Mouse (Mus musculus): ENCODE data around the gene Qrich1. TPM values are rescaled to one million over a fixed set of nuclear protein-coding genes. Genes with fewer than 3 reads are reported as not detected.
A peak's percentile ranks its signal among the peaks of the same experiment; 100 is the strongest.

The Qrich1 gene
- total and polyA plus RNA-seq, 2 experiments = 43.0 to 54.9 TPM

DNA sequence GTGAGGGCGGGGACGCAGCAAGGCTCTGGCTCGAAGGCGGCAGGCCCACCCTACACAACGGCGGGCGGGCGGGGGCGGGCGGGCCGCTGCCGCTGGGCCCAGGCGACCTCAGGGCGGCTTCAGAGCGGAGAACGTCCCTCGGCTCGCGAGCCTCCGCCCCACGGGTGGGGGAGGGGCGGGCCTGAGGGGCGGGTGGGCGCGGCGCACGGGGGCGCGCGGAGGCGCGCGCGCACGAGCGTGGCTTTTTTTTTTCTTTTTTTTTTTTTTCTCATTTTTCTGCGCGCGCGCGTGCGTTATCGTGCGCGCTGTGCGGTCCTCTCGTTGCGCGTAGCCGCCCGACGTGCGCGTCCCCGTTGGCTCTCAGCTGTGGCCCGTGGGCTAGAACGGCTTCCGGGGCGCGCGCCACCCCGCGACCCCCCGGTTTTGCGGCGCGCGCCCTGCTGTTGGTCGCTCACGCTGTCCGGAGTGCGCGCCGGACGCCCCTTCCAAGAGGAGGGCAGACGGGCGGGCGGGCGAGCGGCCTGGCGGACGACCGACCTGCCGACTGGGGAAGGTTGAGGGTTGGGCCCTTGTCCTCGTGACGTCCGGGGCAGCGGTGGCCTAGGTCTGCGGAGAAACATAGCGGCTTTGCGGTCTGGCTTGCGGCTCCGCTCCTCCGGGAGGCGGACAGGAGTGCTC is 786 bp downstream of the Qrich1 start:
- Histone ChIP-seq H3K79me2 (ENCODE audit: control insufficient read depth, insufficient read depth, low read length) (peaks cover 13% of the 10 kb centered on the region; the same call in 1 of the 2 replicates), H3K4me1 (ENCODE audit: control insufficient read depth, insufficient read depth, low read length) (peaks cover 4% of the 10 kb centered on the region; the same call in 1 of the 2 replicates), H3K36me3 (ENCODE audit: control insufficient read depth, insufficient read depth, low read length) (peaks cover 15% of the 10 kb centered on the region), H3K4me3 (ENCODE audit: insufficient read depth, low read depth, low read length) (peak overlapping the region; percentile 81), H3K27ac (replicated peaks; ENCODE audit: insufficient read depth, low read depth, low read length) (peak overlapping the region; percentile 87), H3K9ac (ENCODE audit: low read depth, low read length) (peak overlapping the region; percentile 94), H3K27me3 (ENCODE audit: control insufficient read depth, insufficient read depth, low read length) (no peaks in the 10 kb centered on the region)
- peak; percentile 54 for DNase-seq (ENCODE audit: extremely low read depth, low read depth, low spot score)
- WGBS = under 1% methylated on average over 77 of the region's 95 CpGs
- TF ChIP-seq CTCF (IDR thresholded peaks at IDR 0.05; ENCODE audit: low read depth, low read length) (no peak), POLR2A (IDR thresholded peaks at IDR 0.05; ENCODE audit: extremely low read depth, insufficient read depth, low read length) (0 out of 2 replicates have a peak, but pooled peaks have one; percentile 8)

DNA sequence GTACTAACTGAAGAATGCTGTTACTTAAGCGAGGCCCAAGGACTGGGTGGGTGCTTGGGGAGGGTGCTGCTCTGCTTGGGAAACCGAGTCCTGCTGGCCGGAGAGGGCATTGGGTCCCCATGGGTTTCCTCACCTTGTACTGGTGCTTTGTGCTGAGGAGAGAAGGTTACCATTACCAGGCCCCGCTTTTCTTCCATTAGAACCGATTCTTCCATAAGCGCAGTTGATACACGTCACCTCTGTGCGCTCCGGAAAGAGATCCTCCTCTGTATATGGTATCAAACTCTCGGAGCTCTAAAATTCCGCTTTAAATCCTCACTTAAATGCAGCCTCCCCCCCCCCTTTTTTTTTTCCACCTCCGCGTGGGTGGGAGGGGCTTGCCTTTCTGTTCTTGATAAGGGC is 1.3 kb downstream of the Qrich1 start:
- Histone ChIP-seq H3K9ac (ENCODE audit: low read depth, low read length) (peak overlapping the region; percentile 94), H3K27ac (replicated peaks; ENCODE audit: insufficient read depth, low read depth, low read length) (peak overlapping the region; percentile 80), H3K27me3 (ENCODE audit: control insufficient read depth, insufficient read depth, low read length) (no peaks in the 10 kb centered on the region), H3K79me2 (ENCODE audit: control insufficient read depth, insufficient read depth, low read length) (peaks cover 13% of the 10 kb centered on the region; the same call in 1 of the 2 replicates), H3K4me1 (ENCODE audit: control insufficient read depth, insufficient read depth, low read length) (peaks cover 4% of the 10 kb centered on the region; the same call in 1 of the 2 replicates), H3K36me3 (ENCODE audit: control insufficient read depth, insufficient read depth, low read length) (peaks cover 15% of the 10 kb centered on the region), H3K4me3 (ENCODE audit: insufficient read depth, low read depth, low read length) (peak overlapping the region; percentile 81)
- peak; percentile 57 for DNase-seq (ENCODE audit: extremely low read depth, low read depth, low spot score)
- TF ChIP-seq CTCF (IDR thresholded peaks at IDR 0.05; ENCODE audit: low read depth, low read length) (no peak), POLR2A (IDR thresholded peaks at IDR 0.05; ENCODE audit: extremely low read depth, insufficient read depth, low read length) (no peak)
- WGBS = under 1% methylated on average over 13 of the region's 13 CpGs

DNA sequence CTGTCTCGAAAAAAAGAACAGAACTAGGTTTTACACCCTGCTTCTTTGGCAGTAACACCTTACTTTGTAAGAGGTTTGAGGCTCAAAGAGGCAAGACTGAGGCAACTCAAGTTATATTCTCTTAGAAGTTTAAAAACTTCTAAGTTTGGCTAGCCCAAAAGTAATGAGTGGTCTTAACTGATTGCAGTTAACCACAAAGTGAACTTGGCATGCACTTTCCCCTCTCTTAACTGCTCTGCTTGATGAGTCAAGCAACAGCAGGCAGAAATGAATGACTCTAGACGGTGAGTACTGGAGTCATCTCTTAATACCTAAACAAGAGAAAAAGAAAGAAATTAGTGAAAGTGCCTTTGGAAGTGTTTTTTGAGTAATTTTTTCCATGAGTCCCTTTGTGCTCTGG is 5.0 kb downstream of the Qrich1 start:
- no peak for DNase-seq (ENCODE audit: extremely low read depth, low read depth, low spot score)
- Histone ChIP-seq H3K27ac (replicated peaks; ENCODE audit: insufficient read depth, low read depth, low read length) (no peak overlapping the region), H3K4me3 (ENCODE audit: insufficient read depth, low read depth, low read length) (no peak overlapping the region), H3K4me1 (ENCODE audit: control insufficient read depth, insufficient read depth, low read length) (peaks cover 7% of the 10 kb centered on the region; the same call in 1 of the 2 replicates), H3K36me3 (ENCODE audit: control insufficient read depth, insufficient read depth, low read length) (peaks cover 7% of the 10 kb centered on the region; the same call in 1 of the 2 replicates), H3K79me2 (ENCODE audit: control insufficient read depth, insufficient read depth, low read length) (peaks cover 26% of the 10 kb centered on the region; the same call in 1 of the 2 replicates), H3K27me3 (ENCODE audit: control insufficient read depth, insufficient read depth, low read length) (no peaks in the 10 kb centered on the region), H3K9ac (ENCODE audit: low read depth, low read length) (no peak overlapping the region)
- 59% methylated on average over 2 of the region's 2 CpGs for WGBS
- TF ChIP-seq CTCF (IDR thresholded peaks at IDR 0.05; ENCODE audit: low read depth, low read length) = no peak
- no peak for TF ChIP-seq POLR2A (IDR thresholded peaks at IDR 0.05; ENCODE audit: extremely low read depth, insufficient read depth, low read length)

DNA sequence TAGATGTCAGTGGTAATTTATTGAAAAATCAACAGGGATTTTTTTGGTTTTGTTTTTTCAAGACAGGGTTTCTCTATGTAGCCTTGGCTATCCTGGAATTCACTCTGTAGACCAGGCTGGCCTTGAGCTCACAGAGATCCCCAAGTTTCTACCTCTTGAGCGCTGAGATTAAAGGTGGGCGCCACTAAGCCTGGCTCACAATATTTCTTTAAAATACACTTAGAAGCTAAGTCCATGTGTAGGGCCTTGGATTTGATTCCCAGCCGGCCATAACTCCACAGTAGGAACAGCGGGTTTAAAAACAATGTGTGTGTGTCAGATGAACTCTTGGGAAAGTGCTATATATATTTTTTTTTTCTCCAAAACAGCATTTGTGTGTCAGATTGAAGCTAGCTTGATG is 6.7 kb downstream of the Qrich1 start:
- WGBS = 99% methylated on average over 4 of the region's 4 CpGs
- TF ChIP-seq POLR2A (IDR thresholded peaks at IDR 0.05; ENCODE audit: extremely low read depth, insufficient read depth, low read length) = no peak
- TF ChIP-seq CTCF (IDR thresholded peaks at IDR 0.05; ENCODE audit: low read depth, low read length) = no peak
- Histone ChIP-seq H3K4me1 (ENCODE audit: control insufficient read depth, insufficient read depth, low read length) (peaks cover 7% of the 10 kb centered on the region; the same call in 1 of the 2 replicates), H3K4me3 (ENCODE audit: insufficient read depth, low read depth, low read length) (no peak overlapping the region), H3K27ac (replicated peaks; ENCODE audit: insufficient read depth, low read depth, low read length) (no peak overlapping the region), H3K27me3 (ENCODE audit: control insufficient read depth, insufficient read depth, low read length) (no peaks in the 10 kb centered on the region), H3K79me2 (ENCODE audit: control insufficient read depth, insufficient read depth, low read length) (peaks cover 29% of the 10 kb centered on the region; the same call in 1 of the 2 replicates), H3K9ac (ENCODE audit: low read depth, low read length) (no peak overlapping the region), H3K36me3 (ENCODE audit: control insufficient read depth, insufficient read depth, low read length) (peaks cover 9% of the 10 kb centered on the region)
- no peak for DNase-seq (ENCODE audit: extremely low read depth, low read depth, low spot score)

DNA sequence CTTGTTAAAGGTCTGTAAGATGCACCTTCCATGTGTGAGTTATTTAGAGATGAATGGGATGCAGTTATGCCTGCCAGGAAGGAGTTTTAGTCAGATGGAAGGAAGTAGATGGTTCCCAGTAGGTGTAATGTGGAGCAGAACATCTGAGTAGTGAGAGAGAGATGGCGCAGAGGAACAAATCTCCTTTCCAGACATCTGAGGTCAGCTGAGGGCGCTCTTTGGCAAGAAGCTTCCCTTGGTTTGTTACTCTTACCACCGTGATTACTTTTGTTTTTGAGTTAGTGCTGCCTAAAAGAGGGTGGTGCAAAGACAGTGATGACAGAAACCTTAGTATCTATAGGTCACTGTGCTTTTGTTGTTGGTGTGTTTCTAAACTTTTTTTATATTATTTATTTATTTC is 8.8 kb downstream of the Qrich1 start:
- no peak overlapping the region for H3K27ac ChIP-seq (replicated peaks; ENCODE audit: insufficient read depth, low read depth, low read length)
- peaks cover 22% of the 10 kb centered on the region; the same call in 1 of the 2 replicates for H3K79me2 ChIP-seq (ENCODE audit: control insufficient read depth, insufficient read depth, low read length)
- no peak for DNase-seq (ENCODE audit: extremely low read depth, low read depth, low spot score)
- H3K9ac ChIP-seq (ENCODE audit: low read depth, low read length) = no peak overlapping the region
- no peak overlapping the region for H3K4me3 ChIP-seq (ENCODE audit: insufficient read depth, low read depth, low read length)
- peaks cover 4% of the 10 kb centered on the region; the same call in 1 of the 2 replicates for H3K4me1 ChIP-seq (ENCODE audit: control insufficient read depth, insufficient read depth, low read length)
- TF ChIP-seq POLR2A (IDR thresholded peaks at IDR 0.05; ENCODE audit: extremely low read depth, insufficient read depth, low read length) (no peak), CTCF (IDR thresholded peaks at IDR 0.05; ENCODE audit: low read depth, low read length) (no peak)
- WGBS = 45% methylated on average over 3 of the region's 3 CpGs
- no peaks in the 10 kb centered on the region for H3K27me3 ChIP-seq (ENCODE audit: control insufficient read depth, insufficient read depth, low read length)
- peaks cover 26% of the 10 kb centered on the region for H3K36me3 ChIP-seq (ENCODE audit: control insufficient read depth, insufficient read depth, low read length)

DNA sequence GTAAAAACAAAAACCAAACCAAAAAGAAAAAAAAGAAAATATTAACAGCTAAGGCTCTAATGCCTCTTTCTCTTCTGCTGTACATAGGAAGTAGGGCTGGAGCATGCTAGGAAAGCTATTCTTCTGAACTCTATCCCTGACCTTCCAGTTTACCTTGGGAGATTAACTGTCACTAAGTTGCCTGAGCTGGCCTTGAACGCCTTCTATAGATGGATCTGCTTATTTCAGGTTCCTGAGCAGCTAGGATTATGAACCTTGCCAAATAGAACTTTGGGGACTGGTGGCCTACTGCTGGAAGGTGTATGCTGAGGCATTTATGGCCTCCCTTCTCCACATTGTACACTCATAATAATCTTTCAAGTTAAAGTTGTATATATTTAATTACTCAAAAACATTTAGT is 14.3 kb downstream of the Qrich1 start:
- Histone ChIP-seq H3K36me3 (ENCODE audit: control insufficient read depth, insufficient read depth, low read length) (peaks cover 52% of the 10 kb centered on the region), H3K27me3 (ENCODE audit: control insufficient read depth, insufficient read depth, low read length) (no peaks in the 10 kb centered on the region), H3K4me1 (ENCODE audit: control insufficient read depth, insufficient read depth, low read length) (no peaks in the 10 kb centered on the region; the same call in 1 of the 2 replicates), H3K9ac (ENCODE audit: low read depth, low read length) (no peak overlapping the region), H3K4me3 (ENCODE audit: insufficient read depth, low read depth, low read length) (no peak overlapping the region), H3K27ac (replicated peaks; ENCODE audit: insufficient read depth, low read depth, low read length) (no peak overlapping the region), H3K79me2 (ENCODE audit: control insufficient read depth, insufficient read depth, low read length) (peaks cover 8% of the 10 kb centered on the region; the same call in 1 of the 2 replicates)
- WGBS = 77% methylated on average over 1 of the region's 1 CpGs
- no peak for DNase-seq (ENCODE audit: extremely low read depth, low read depth, low spot score)
- TF ChIP-seq CTCF (IDR thresholded peaks at IDR 0.05; ENCODE audit: low read depth, low read length) = no peak
- TF ChIP-seq POLR2A (IDR thresholded peaks at IDR 0.05; ENCODE audit: extremely low read depth, insufficient read depth, low read length) = no peak
